Mouse (Mus musculus): Measurements from ENCODE around the gene Izumo1.
"Not testable (repeated sequence)": the region's sequence is repeated elsewhere in the genome, so short reads cannot be mapped to it uniquely, and the experiment has no call there.

Gene Izumo1

GRCm38 (mm10) chr7:45642503-45643255, 21.1 kb downstream of the Izumo1 start:
- DNase-seq (ENCODE audit: low spot score in 2 of 2): no peak

GRCm38 (mm10) chr7:45643441-45644178, 22.0 kb downstream of the Izumo1 start:
- DNase-seq (ENCODE audit: low spot score in 2 of 2): peak; percentile 87 to 96

GRCm38 (mm10) chr7:45644183-45644582, 22.6 kb downstream of the Izumo1 start:
- peak in 1 of 2 experiments; percentile 58 for DNase-seq (ENCODE audit: low spot score in 2 of 2)

GRCm38 (mm10) chr7:45644872-45645590, 23.4 kb downstream of the Izumo1 start:
- no peak for DNase-seq (ENCODE audit: low spot score in 2 of 2)

- no peak for DNase-seq (ENCODE audit: low spot score in 2 of 2)
Observed at GRCm38 (mm10) chr7:45645591-45645971, 24.0 kb downstream of the Izumo1 start.

GRCm38 (mm10) chr7:45646671-45647070, 25.1 kb downstream of the Izumo1 start:
- DNase-seq (ENCODE audit: low spot score in 2 of 2): no peak

GRCm38 (mm10) chr7:45649351-45649750, 27.7 kb downstream of the Izumo1 start:
- no peak for DNase-seq (ENCODE audit: low spot score in 2 of 2)

GRCm38 (mm10) chr7:45650484-45650883, 28.9 kb downstream of the Izumo1 start:
- DNase-seq (ENCODE audit: low spot score in 2 of 2): not testable (repeated sequence)

- DNase-seq (ENCODE audit: low spot score in 2 of 2): no peak
Observed at GRCm38 (mm10) chr7:45654424-45655047, 32.9 kb downstream of the Izumo1 start.

GRCm38 (mm10) chr7:45660746-45661478, 39.3 kb downstream of the Izumo1 start:
- DNase-seq (ENCODE audit: low spot score in 2 of 2): no peak

- DNase-seq (ENCODE audit: low spot score in 2 of 2): not testable (repeated sequence)
Observed at GRCm38 (mm10) chr7:45661702-45662101, 40.1 kb downstream of the Izumo1 start.

- DNase-seq (ENCODE audit: low spot score in 2 of 2): no peak
Observed at GRCm38 (mm10) chr7:45665303-45666138, 43.9 kb downstream of the Izumo1 start.

- DNase-seq (ENCODE audit: low spot score in 2 of 2): no peak
Observed at GRCm38 (mm10) chr7:45666161-45666560, 44.5 kb downstream of the Izumo1 start, which contains the start of gene Fut2. Gene Fut2 (minus strand): TSS chr7:45666394.

- DNase-seq (ENCODE audit: low spot score in 2 of 2): no peak
Observed at GRCm38 (mm10) chr7:45667761-45668160, 46.1 kb downstream of the Izumo1 start.

- no peak for DNase-seq (ENCODE audit: low spot score in 2 of 2)
Observed at GRCm38 (mm10) chr7:45668921-45669320, 47.3 kb downstream of the Izumo1 start.

GRCm38 (mm10) chr7:45677627-45678295, 56.1 kb downstream of the Izumo1 start:
- DNase-seq (ENCODE audit: low spot score in 2 of 2): no peak
